Mouse (Mus musculus) liver, embryonic 16.5 days (tissue): ENCODE measurements around the gene Dlg5. TPM values are rescaled to one million over a fixed set of nuclear protein-coding genes. Genes with fewer than 3 reads are reported as not detected.

Source experiments
- ATAC-seq: fragments of 200-750 bp; cut with Nextera tagmentation; 2 replicates; pipeline ENCODE4 v1.8.0; 2017; ENCODE audit warnings: low read depth, mild to moderate bottlenecking, moderate number of reproducible peaks, moderate library complexity
- H3K27ac ChIP-seq: fragments of 300-500 bp; sonication (generic); 2 replicates; pipeline ENCODE4 v1.5.1; 2014; ENCODE audit warnings: mild to moderate bottlenecking, low read length
- H3K27me3 ChIP-seq: fragments of 300-500 bp; sonication (generic); 2 replicates; pipeline ENCODE4 v1.6.1; 2014; ENCODE audit warnings: low read depth, low read length, mixed read lengths; ENCODE audit not compliant: control insufficient read depth, insufficient read depth
- H3K36me3 ChIP-seq: fragments of 300-500 bp; sonication (generic); 2 replicates; pipeline ENCODE4 v1.6.1; 2014; ENCODE audit warnings: mild to moderate bottlenecking; ENCODE audit not compliant: control insufficient read depth, insufficient read depth
- H3K4me1 ChIP-seq: fragments of 300-500 bp; sonication (generic); 2 replicates; pipeline ENCODE4 v1.6.1; 2014; ENCODE audit warnings: low read depth, low read length, mixed read lengths; ENCODE audit not compliant: control insufficient read depth
- H3K4me2 ChIP-seq: fragments of 300-500 bp; sonication (generic); 2 replicates; pipeline ENCODE4 v1.6.1; 2014; ENCODE audit warnings: low read depth, low read length, mixed read lengths
- H3K4me3 ChIP-seq: fragments of 300-500 bp; sonication (generic); 2 replicates; pipeline ENCODE4 v1.5.1; 2014; ENCODE audit warnings: low read depth, mild to moderate bottlenecking, low read length
- H3K9ac ChIP-seq: fragments of 300-500 bp; sonication (generic); 2 replicates; pipeline ENCODE4 v1.6.1; 2014; ENCODE audit warnings: low read depth, low read length
- H3K9me3 ChIP-seq: fragments of 300-500 bp; sonication (generic); replicated peaks from 2 replicates; pipeline ENCODE4 v1.6.1; 2016; ENCODE audit warnings: low read length; ENCODE audit not compliant: control insufficient read depth
- WGBS: fragments of 180-500 bp; shearing (Covaris S2); extraction: QIAGEN DNeasy Blood & Tissue Kit; methylation state at CpG from one replicate; pipeline ENCODE4 v1.1.7; 2014; ENCODE audit not compliant: insufficient replicate concordance; 5-methylcytosine and 5-hydroxymethylcytosine counted together
- polyA plus RNA-seq: library from polyadenylated mRNA; unstranded; fragments of >200 nt; fragmentation: Nextera tagmentation; extraction: Ambion mirVana; gene quantifications from 2 replicates; pipeline ENCODE4 v1.2.1, GENCODE M21; 2015

Gene Dlg5
- polyA plus RNA-seq, 1 experiment from 2014 or later = 0.77 TPM

DNA sequence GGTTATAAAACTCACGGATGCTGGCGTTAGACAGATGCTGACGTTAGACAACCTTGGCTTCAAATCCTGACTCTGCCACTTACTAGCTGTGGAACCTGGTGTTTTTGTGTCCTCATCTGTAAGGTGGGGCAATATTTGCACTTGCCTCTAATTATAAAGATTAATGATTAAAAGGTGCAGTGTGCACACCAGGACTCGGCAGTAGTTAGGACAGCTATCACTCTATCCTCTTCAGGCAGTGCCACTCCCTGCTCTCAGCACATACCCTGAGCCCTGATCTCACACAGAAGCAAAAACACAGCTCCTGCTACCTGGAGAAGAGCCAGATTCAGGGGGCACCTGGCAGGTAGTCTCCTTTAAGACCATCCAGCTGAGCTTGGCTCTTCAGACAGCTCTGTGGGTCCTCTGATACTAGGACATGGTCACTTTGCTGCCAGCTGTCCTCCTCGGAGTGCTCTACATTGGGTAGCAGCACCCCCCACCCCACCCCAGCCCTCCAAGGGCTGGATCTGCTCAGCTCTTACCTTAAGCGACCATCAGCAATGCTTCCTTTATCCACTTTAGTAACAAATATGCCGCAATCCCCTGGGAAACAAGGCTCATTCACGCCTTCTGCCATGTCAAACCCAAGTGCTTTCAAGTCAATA is 80.9 kb downstream of the Dlg5 start:
- H3K36me3 ChIP-seq = no peaks in the 10 kb centered on the region
- H3K4me1 ChIP-seq = no peaks in the 10 kb centered on the region
- ATAC-seq = no peak
- no peaks in the 10 kb centered on the region for H3K27me3 ChIP-seq
- no peaks in the 10 kb centered on the region for H3K9me3 ChIP-seq
- H3K27ac ChIP-seq = no peak overlapping the region
- no peak overlapping the region for H3K9ac ChIP-seq
- no peak overlapping the region for H3K4me3 ChIP-seq
- 69% methylated on average over 8 of the region's 8 CpGs for WGBS
- no peak overlapping the region for H3K4me2 ChIP-seq

DNA sequence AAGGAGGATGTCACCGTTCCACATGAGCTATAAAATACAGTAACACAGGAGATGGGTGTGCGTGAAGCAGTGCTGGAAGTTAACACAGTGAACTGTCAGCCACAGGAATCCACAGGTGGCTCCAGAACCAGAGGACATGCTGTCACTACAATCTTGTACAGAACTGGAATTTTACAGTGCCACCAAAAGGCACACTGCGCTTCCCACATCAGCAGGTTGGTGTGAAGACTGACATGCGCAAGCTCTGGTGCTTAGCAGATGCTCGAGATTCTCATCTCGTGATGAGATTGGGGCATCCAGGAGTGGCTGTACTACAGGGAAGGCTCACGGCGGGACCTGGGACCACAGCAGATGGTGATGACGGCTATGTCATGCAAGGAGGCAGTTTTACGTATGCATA is 82.9 kb downstream of the Dlg5 start:
- no peak overlapping the region for H3K9ac ChIP-seq
- no peak for ATAC-seq
- H3K27ac ChIP-seq = no peak overlapping the region
- H3K4me3 ChIP-seq = no peak overlapping the region
- WGBS = 68% methylated on average over 10 of the region's 10 CpGs
- H3K36me3 ChIP-seq = no peaks in the 10 kb centered on the region
- no peaks in the 10 kb centered on the region for H3K4me1 ChIP-seq
- no peak overlapping the region for H3K4me2 ChIP-seq
- no peaks in the 10 kb centered on the region for H3K9me3 ChIP-seq
- no peaks in the 10 kb centered on the region for H3K27me3 ChIP-seq

- no peaks in the 10 kb centered on the region for H3K9me3 ChIP-seq
- peaks cover 8% of the 10 kb centered on the region for H3K4me1 ChIP-seq
- H3K9ac ChIP-seq = no peak overlapping the region
- H3K27ac ChIP-seq = no peak overlapping the region
- H3K36me3 ChIP-seq = no peaks in the 10 kb centered on the region
- peak; percentile 80 for ATAC-seq
- no peaks in the 10 kb centered on the region for H3K27me3 ChIP-seq
- H3K4me2 ChIP-seq = no peak overlapping the region
- H3K4me3 ChIP-seq = no peak overlapping the region
- whole genome bisulfite sequencing = 75% methylated on average over 2 of the region's 2 CpGs
These were observed 96.8 kb downstream of the Dlg5 start for GRCm38 (mm10) chr14:24148892-24149291.

- 76% methylated on average over 3 of the region's 3 CpGs for WGBS
- Histone ChIP-seq H3K4me3 (no peak overlapping the region), H3K4me2 (no peak overlapping the region), H3K9me3 (no peaks in the 10 kb centered on the region), H3K36me3 (no peaks in the 10 kb centered on the region), H3K27ac (no peak overlapping the region), H3K9ac (no peak overlapping the region), H3K27me3 (no peaks in the 10 kb centered on the region), H3K4me1 (peaks cover 43% of the 10 kb centered on the region)
- no peak for ATAC-seq
These were observed 100.9 kb downstream of the Dlg5 start for GRCm38 (mm10) chr14:24144821-24145220.

DNA sequence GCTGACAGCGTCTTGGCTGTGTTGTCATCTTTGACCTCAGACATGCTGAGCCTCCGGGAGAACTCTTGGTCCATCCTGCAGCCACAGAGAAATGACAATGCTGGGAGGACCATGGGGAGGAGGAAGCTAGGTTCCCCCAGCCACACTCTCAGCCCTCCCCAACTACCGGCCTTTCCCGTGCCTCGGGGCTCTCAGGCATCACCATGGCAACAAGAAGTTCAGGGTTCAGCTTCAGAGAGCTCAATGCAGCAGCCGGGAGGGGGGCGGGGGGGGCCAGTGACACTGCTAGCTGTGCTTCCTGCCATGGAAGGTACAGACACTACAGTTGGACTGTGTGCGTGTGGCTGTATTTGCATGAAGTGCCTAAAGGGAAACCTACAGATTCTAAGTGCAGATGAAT is 101.3 kb downstream of the Dlg5 start:
- H3K27me3 ChIP-seq = no peaks in the 10 kb centered on the region
- no peak overlapping the region for H3K9ac ChIP-seq
- peaks cover 47% of the 10 kb centered on the region for H3K4me1 ChIP-seq
- WGBS = 54% methylated on average over 8 of the region's 8 CpGs
- H3K9me3 ChIP-seq = no peaks in the 10 kb centered on the region
- H3K4me2 ChIP-seq = no peak overlapping the region
- H3K4me3 ChIP-seq = no peak overlapping the region
- H3K36me3 ChIP-seq = no peaks in the 10 kb centered on the region
- no peak for ATAC-seq
- H3K27ac ChIP-seq = no peak overlapping the region

- no peaks in the 10 kb centered on the region for H3K27me3 ChIP-seq
- peak; percentile 83 for ATAC-seq
- H3K9me3 ChIP-seq = no peaks in the 10 kb centered on the region
- peak overlapping the region; percentile 58 for H3K27ac ChIP-seq
- H3K4me1 ChIP-seq = peaks cover 47% of the 10 kb centered on the region
- H3K4me3 ChIP-seq = no peak overlapping the region
- peak overlapping the region; percentile 32 for H3K4me2 ChIP-seq
- no peak overlapping the region for H3K9ac ChIP-seq
- 47% methylated on average over 3 of the region's 3 CpGs for WGBS
- no peaks in the 10 kb centered on the region for H3K36me3 ChIP-seq
These were observed 102.7 kb downstream of the Dlg5 start for GRCm38 (mm10) chr14:24142926-24143430.

DNA sequence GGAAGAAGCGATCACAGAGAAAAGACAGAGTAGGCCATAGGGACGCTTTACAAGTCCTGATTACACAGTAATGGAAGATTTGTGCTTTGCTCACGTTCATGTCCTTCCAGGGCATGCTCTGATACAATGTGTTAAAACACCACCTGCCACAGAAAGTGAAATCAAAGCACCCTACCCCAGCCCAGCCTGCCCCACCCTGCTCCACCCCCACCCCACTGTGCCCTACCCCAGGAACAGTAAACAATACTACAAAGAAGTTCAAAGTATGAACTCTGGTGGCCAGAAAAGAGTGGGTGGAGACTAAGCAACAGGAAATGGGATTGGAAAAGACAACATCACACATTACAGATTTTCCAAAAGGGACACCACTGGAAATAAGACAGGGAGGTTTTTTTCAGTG is 104.0 kb downstream of the Dlg5 start:
- Histone ChIP-seq H3K9ac (no peak overlapping the region), H3K4me3 (no peak overlapping the region), H3K4me1 (peaks cover 47% of the 10 kb centered on the region), H3K27me3 (no peaks in the 10 kb centered on the region), H3K27ac (peak overlapping the region; percentile 30; the same call in 1 of the 2 replicates), H3K9me3 (no peaks in the 10 kb centered on the region), H3K36me3 (no peaks in the 10 kb centered on the region), H3K4me2 (no peak overlapping the region)
- 53% methylated on average over 3 of the region's 3 CpGs for WGBS
- no peak for ATAC-seq

- H3K36me3 ChIP-seq = no peaks in the 10 kb centered on the region
- H3K4me1 ChIP-seq = peaks cover 47% of the 10 kb centered on the region
- H3K27ac ChIP-seq = peak overlapping the region; percentile 82
- no peak overlapping the region for H3K9ac ChIP-seq
- H3K4me3 ChIP-seq = no peak overlapping the region
- peak overlapping the region; percentile 18; the same call in 1 of the 2 replicates for H3K4me2 ChIP-seq
- peak; percentile 82 for ATAC-seq
- no peaks in the 10 kb centered on the region for H3K27me3 ChIP-seq
- 23% methylated on average over 8 of the region's 8 CpGs for WGBS
- no peaks in the 10 kb centered on the region for H3K9me3 ChIP-seq
These were observed 105.4 kb downstream of the Dlg5 start for GRCm38 (mm10) chr14:24140297-24140812.

DNA sequence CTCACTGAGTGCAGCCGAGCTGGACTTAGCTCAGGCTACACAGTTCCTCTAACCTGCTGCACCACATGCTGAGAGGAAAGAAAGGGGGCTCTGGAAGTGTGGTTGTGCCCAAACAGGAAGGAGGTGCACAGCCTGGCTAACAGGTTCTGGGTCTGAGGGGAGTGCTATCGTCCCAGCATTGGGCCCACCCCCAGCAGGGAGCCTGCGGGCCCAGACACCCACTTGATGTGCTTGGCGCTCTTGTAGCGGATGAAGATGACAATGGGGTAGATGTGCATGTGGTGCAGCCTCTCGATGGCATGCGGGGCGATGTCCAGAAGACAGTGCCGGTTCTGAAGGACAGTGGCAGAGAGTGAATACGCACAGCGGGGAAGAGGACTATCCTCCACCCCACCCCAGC is 108.8 kb downstream of the Dlg5 start:
- Histone ChIP-seq H3K27me3 (no peaks in the 10 kb centered on the region), H3K9ac (no peak overlapping the region), H3K4me3 (no peak overlapping the region), H3K4me2 (no peak overlapping the region), H3K9me3 (no peaks in the 10 kb centered on the region), H3K27ac (no peak overlapping the region), H3K4me1 (peaks cover 27% of the 10 kb centered on the region), H3K36me3 (no peaks in the 10 kb centered on the region)
- 74% methylated on average over 11 of the region's 11 CpGs for WGBS
- no peak for ATAC-seq
